Mouse (Mus musculus) G1E (cell line): ENCODE measurements around the gene Pde4d.

Source experiments
- CTCF ChIP-seq: IDR thresholded peaks from 2 replicates; pipeline ENCODE4 v1.5.1; 2012; ENCODE audit warnings: low read depth, low read length, inconsistent platforms, mixed read lengths
- GATA1 ChIP-seq: IDR thresholded peaks from 2 replicates; pipeline ENCODE4 v1.6.1; 2012; ENCODE audit warnings: borderline replicate concordance, low read length, inconsistent platforms, mixed read lengths
- GATA2 ChIP-seq: IDR thresholded peaks from 2 replicates; pipeline ENCODE4 v1.6.1; 2012; ENCODE audit warnings: low read depth, low read length, inconsistent platforms, borderline replicate concordance
- POLR2AphosphoS5 ChIP-seq: IDR thresholded peaks from 2 replicates; pipeline ENCODE4 v1.6.1; 2012; ENCODE audit warnings: low read depth, low read length, inconsistent platforms; ENCODE audit not compliant: insufficient replicate concordance
- TAL1 ChIP-seq: conservative IDR thresholded peaks from 2 replicates; pipeline ENCODE4 v1.6.1; 2012; ENCODE audit warnings: low read depth, low read length, inconsistent platforms, mixed read lengths

DNA sequence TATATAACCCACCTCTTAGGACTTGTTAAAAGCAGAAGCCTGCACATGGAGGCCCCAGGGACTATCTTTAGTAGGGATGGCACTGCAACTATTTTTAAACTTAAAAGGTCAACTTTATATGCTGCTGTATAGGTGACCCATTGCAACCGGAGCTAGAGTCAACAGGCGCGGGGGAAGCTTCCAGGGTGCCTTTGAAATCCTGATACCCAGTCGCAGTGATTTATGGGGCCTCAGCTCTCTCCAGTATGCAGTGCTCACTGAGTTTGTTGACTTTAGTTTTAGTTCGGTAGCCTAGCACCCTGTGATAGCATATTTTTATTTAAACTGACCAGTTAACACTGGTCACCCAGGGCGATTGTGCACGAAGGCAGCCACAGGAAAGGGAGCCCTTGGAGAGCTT lies 1465.8 kb downstream of the Pde4d start:
- TF ChIP-seq CTCF: no peak
- no peak for TF ChIP-seq POLR2AphosphoS5
- no peak for TF ChIP-seq GATA1
- TF ChIP-seq GATA2: no peak
- TF ChIP-seq TAL1: no peak
